Mouse (Mus musculus) liver, adult 2 months (tissue): Measurements from ENCODE around the gene Glod4. TPM values are rescaled to one million over a fixed set of nuclear protein-coding genes. Genes with fewer than 3 reads are reported as not detected.

Source experiments
- DNase-seq: peaks from one replicate; pipeline ENCODE4 v3.0.0-alpha.2; 2011; ENCODE audit warnings: low read depth, low spot score; ENCODE audit errors: extremely low read depth
- H3K27ac ChIP-seq: fragments of 200-500 bp; replicated peaks from 2 replicates; pipeline ENCODE4 v1.5.1; 2012; ENCODE audit warnings: low read depth, mild to moderate bottlenecking, control low read depth, inconsistent platforms, low read length; ENCODE audit not compliant: insufficient read depth
- H3K27me3 ChIP-seq: fragments of 200-500 bp; 2 replicates; pipeline ENCODE4 v1.6.1; 2012; ENCODE audit warnings: mild to moderate bottlenecking, moderate library complexity, low read length, inconsistent platforms; ENCODE audit not compliant: control insufficient read depth, insufficient read depth
- H3K36me3 ChIP-seq: fragments of 200-500 bp; 2 replicates; pipeline ENCODE4 v1.6.1; 2012; ENCODE audit warnings: low read length, inconsistent platforms; ENCODE audit not compliant: control insufficient read depth, insufficient read depth
- H3K4me1 ChIP-seq: fragments of 200-500 bp; 2 replicates; pipeline ENCODE4 v1.6.1; 2011; ENCODE audit warnings: low read length; ENCODE audit not compliant: control insufficient read depth, insufficient read depth
- H3K4me3 ChIP-seq: fragments of 200-500 bp; 2 replicates; pipeline ENCODE4 v1.5.1; 2011; ENCODE audit warnings: low read depth, mild to moderate bottlenecking, control low read depth, low read length, moderate library complexity; ENCODE audit not compliant: insufficient read depth
- H3K79me2 ChIP-seq: fragments of 200-500 bp; 2 replicates; pipeline ENCODE4 v1.6.1; 2012; ENCODE audit warnings: inconsistent platforms, mild to moderate bottlenecking, low read length, moderate library complexity; ENCODE audit not compliant: control insufficient read depth, insufficient read depth
- H3K9ac ChIP-seq: fragments of 200-500 bp; 2 replicates; pipeline ENCODE4 v1.6.1; 2012; ENCODE audit warnings: low read depth, mild to moderate bottlenecking, control low read depth, inconsistent platforms, low read length
- CTCF ChIP-seq: fragments of 200-500 bp; IDR thresholded peaks from 2 replicates; pipeline ENCODE4 v1.5.1; 2011; ENCODE audit warnings: low read depth, low read length, control low read depth
- POLR2A ChIP-seq: fragments of 200-500 bp; IDR thresholded peaks from 2 replicates; pipeline ENCODE4 v1.6.1; 2011; ENCODE audit warnings: low read length, control low read depth; ENCODE audit not compliant: insufficient read depth; ENCODE audit errors: extremely low read depth
- WGBS: fragments of 180-500 bp; shearing (Covaris S2); methylation state at CpG from one replicate; pipeline ENCODE4 v1.1.7; 2018; 5-methylcytosine and 5-hydroxymethylcytosine counted together
- polyA plus RNA-seq: library from polyadenylated mRNA; depleted of rRNA; stranded (reverse); fragments of >200 nt; gene quantifications from 2 replicates; pipeline ENCODE4 v1.2.3, GENCODE M21; 2012
- total RNA-seq: library from RNA; depleted of rRNA; stranded (reverse); fragments of >200 nt; gene quantifications from 2 replicates; pipeline ENCODE4 v1.2.3, GENCODE M21; 2014

The Glod4 gene
- total and polyA plus RNA-seq, 2 experiments = 9.8 to 56.1 TPM

- no peak overlapping the region for H3K27ac ChIP-seq
- H3K27me3 ChIP-seq = no peaks in the 10 kb centered on the region
- no peak overlapping the region for H3K4me3 ChIP-seq
- H3K4me1 ChIP-seq = no peaks in the 10 kb centered on the region
- 91% methylated on average over 1 of the region's 1 CpGs for WGBS
- no peak overlapping the region for H3K9ac ChIP-seq
- DNase-seq = no peak
- no peak for TF ChIP-seq POLR2A
- no peak for TF ChIP-seq CTCF
- peaks cover 32% of the 10 kb centered on the region for H3K36me3 ChIP-seq
- H3K79me2 ChIP-seq = no peaks in the 10 kb centered on the region
Measured at GRCm38 (mm10) chr11:76123517-76123916, 120.0 kb downstream of the Glod4 start.

- Histone ChIP-seq H3K79me2 (no peaks in the 10 kb centered on the region), H3K4me3 (no peak overlapping the region), H3K36me3 (peaks cover 35% of the 10 kb centered on the region), H3K27ac (no peak overlapping the region), H3K9ac (no peak overlapping the region), H3K4me1 (no peaks in the 10 kb centered on the region), H3K27me3 (no peaks in the 10 kb centered on the region)
- WGBS = 79% methylated on average over 2 of the region's 2 CpGs
- TF ChIP-seq POLR2A (no peak), CTCF (no peak)
- no peak for DNase-seq
Measured at GRCm38 (mm10) chr11:76122571-76122970, 121.0 kb downstream of the Glod4 start.

GRCm38 (mm10) chr11:76121086-76121485 lies 122.4 kb downstream of the Glod4 start:
- no peak for TF ChIP-seq POLR2A
- no peak for TF ChIP-seq CTCF
- Histone ChIP-seq H3K9ac (no peak overlapping the region), H3K79me2 (no peaks in the 10 kb centered on the region), H3K27me3 (no peaks in the 10 kb centered on the region), H3K36me3 (peaks cover 47% of the 10 kb centered on the region), H3K4me3 (no peak overlapping the region), H3K27ac (no peak overlapping the region), H3K4me1 (no peaks in the 10 kb centered on the region)
- DNase-seq = peak; percentile 34
- WGBS = 51% methylated on average over 4 of the region's 4 CpGs

GRCm38 (mm10) chr11:76120407-76120901 lies 123.1 kb downstream of the Glod4 start:
- no peaks in the 10 kb centered on the region for H3K4me1 ChIP-seq
- no peak overlapping the region for H3K9ac ChIP-seq
- DNase-seq = peak; percentile 47
- H3K36me3 ChIP-seq = peaks cover 47% of the 10 kb centered on the region
- no peaks in the 10 kb centered on the region for H3K27me3 ChIP-seq
- 0 out of 2 replicates have a peak overlapping the region, but pooled peaks have one; percentile 1 for H3K27ac ChIP-seq
- 79% methylated on average over 10 of the region's 10 CpGs for WGBS
- H3K4me3 ChIP-seq = no peak overlapping the region
- H3K79me2 ChIP-seq = no peaks in the 10 kb centered on the region
- TF ChIP-seq CTCF = no peak

- TF ChIP-seq CTCF (no peak), POLR2A (no peak)
- Histone ChIP-seq H3K4me1 (no peaks in the 10 kb centered on the region), H3K79me2 (no peaks in the 10 kb centered on the region), H3K36me3 (peaks cover 27% of the 10 kb centered on the region), H3K9ac (no peak overlapping the region), H3K27ac (no peak overlapping the region), H3K27me3 (no peaks in the 10 kb centered on the region), H3K4me3 (no peak overlapping the region)
- no peak for DNase-seq
- WGBS = 92% methylated on average over 3 of the region's 3 CpGs
Measured at GRCm38 (mm10) chr11:76110416-76110815, 133.1 kb downstream of the Glod4 start.

GRCm38 (mm10) chr11:76106551-76107496 lies 136.7 kb downstream of the Glod4 start:
- no peak for DNase-seq
- no peak for TF ChIP-seq POLR2A
- TF ChIP-seq CTCF = no peak
- 89% methylated on average over 11 of the region's 11 CpGs for WGBS

More at GRCm38 (mm10) chr11:76106551-76107496, 136.7 kb downstream of the Glod4 start:
- Histone ChIP-seq H3K9ac (no peak overlapping the region), H3K4me3 (no peak overlapping the region), H3K27ac (no peak overlapping the region), H3K27me3 (no peaks in the 10 kb centered on the region), H3K36me3 (peaks cover 23% of the 10 kb centered on the region), H3K4me1 (no peaks in the 10 kb centered on the region), H3K79me2 (no peaks in the 10 kb centered on the region)
